Mouse (Mus musculus) forebrain, postnatal 0 days (tissue): ENCODE results near the gene Ppfibp1. TPM values are rescaled to one million over a fixed set of nuclear protein-coding genes. Genes with fewer than 3 reads are reported as not detected.
A peak's percentile ranks its signal among the peaks of the same experiment; 100 is the strongest.

Experiments
- ATAC-seq: fragments of 200-750 bp; cut with Nextera tagmentation; 2 replicates; pipeline ENCODE4 v1.8.0; 2017; ENCODE audit warnings: mild to moderate bottlenecking, moderate library complexity
- DNase-seq: peaks from one replicate; pipeline ENCODE4 v3.0.0-alpha.2; 2015
- H3K27ac ChIP-seq: fragments of 300-500 bp; sonication (generic); 2 replicates; pipeline ENCODE4 v1.5.1; 2014; ENCODE audit warnings: low read depth, mild to moderate bottlenecking, antibody characterized with exemption, low read length, moderate library complexity, mixed read lengths
- H3K27me3 ChIP-seq: fragments of 300-500 bp; sonication (generic); 2 replicates; pipeline ENCODE4 v1.6.1; 2014; ENCODE audit warnings: mild to moderate bottlenecking, low read length, mixed read lengths; ENCODE audit not compliant: insufficient read depth
- H3K36me3 ChIP-seq: fragments of 300-500 bp; sonication (generic); 2 replicates; pipeline ENCODE4 v1.6.1; 2014; ENCODE audit warnings: mild to moderate bottlenecking, moderate library complexity; ENCODE audit not compliant: insufficient read depth
- H3K4me1 ChIP-seq: fragments of 300-500 bp; sonication (generic); 2 replicates; pipeline ENCODE4 v1.6.1; 2014; ENCODE audit warnings: antibody characterized with exemption; ENCODE audit not compliant: insufficient read depth
- H3K4me2 ChIP-seq: fragments of 300-500 bp; sonication (generic); 2 replicates; pipeline ENCODE4 v1.6.1; 2014; ENCODE audit warnings: low read depth, mild to moderate bottlenecking, moderate library complexity
- H3K4me3 ChIP-seq: fragments of 300-500 bp; sonication (generic); 2 replicates; pipeline ENCODE4 v1.5.1; 2014; ENCODE audit warnings: low read depth, low read length, mixed read lengths
- H3K9ac ChIP-seq: fragments of 300-500 bp; sonication (generic); 2 replicates; pipeline ENCODE4 v1.6.1; 2014; ENCODE audit warnings: mild to moderate bottlenecking
- H3K9me3 ChIP-seq: fragments of 300-500 bp; sonication (generic); 2 replicates; pipeline ENCODE4 v1.6.1; 2016; ENCODE audit warnings: low read length
- CTCF ChIP-seq: sonication (generic); IDR thresholded peaks from 2 replicates; pipeline ENCODE4 v1.5.1; 2016; ENCODE audit warnings: antibody characterized with exemption, control low read depth, low read depth
- WGBS: fragments of 180-500 bp; shearing (Covaris S2); extraction: QIAGEN DNeasy Blood & Tissue Kit; methylation state at CpG from one replicate; pipeline ENCODE4 v1.1.7; 2014; 5-methylcytosine and 5-hydroxymethylcytosine counted together
- polyA plus RNA-seq: library from polyadenylated mRNA; unstranded; fragments of >200 nt; fragmentation: Nextera tagmentation; extraction: Ambion mirVana; gene quantifications from 2 replicates; pipeline ENCODE4 v1.2.1, GENCODE M21; 2015
- total RNA-seq: library from RNA; depleted of rRNA; stranded (reverse); fragments of >200 nt; gene quantifications from 2 replicates; pipeline ENCODE4 v1.2.3, GENCODE M21; 2014

Ppfibp1 gene
- total and polyA plus RNA-seq, 2 experiments from 2014 or later = 23.8 to 33.0 TPM

DNA sequence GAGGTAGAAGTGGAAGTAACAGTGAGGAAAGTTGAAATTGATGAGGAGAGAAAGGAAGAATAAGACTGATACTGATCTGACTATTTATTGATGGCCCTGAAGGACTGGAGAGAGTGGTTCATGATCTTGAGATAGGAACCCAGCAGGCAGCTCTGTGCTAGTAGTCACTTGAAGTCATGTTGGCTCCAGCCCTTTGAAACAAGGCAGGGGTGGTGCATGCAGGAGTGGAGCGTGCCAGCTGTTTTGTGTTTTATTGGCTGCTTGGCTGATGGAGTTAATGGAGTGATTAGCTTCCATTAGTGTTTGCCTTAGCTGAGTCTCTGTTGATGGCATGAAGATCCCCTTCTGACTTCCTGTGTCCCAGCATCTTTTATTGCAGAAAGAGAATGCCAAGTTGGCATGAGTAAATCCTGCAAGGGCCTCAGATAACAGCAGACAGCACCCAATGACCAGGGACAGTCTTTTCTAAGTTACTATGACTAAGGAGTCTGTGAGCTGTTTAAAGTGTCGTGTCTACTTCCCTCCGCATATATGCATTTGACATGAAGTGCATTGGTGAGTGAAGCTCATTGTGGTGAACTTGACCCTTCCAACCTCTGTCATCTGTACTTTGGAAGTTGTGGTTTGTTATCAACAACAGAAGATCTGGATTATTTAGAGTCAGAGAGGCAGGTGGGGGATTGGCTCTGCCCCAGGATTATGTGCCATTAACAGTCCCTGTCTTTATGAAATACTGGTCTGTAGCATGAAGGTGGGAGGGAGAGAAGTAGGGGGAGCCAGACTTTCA is 17.9 kb downstream of the Ppfibp1 start:
- Histone ChIP-seq H3K9me3 (no peaks in the 10 kb centered on the region), H3K36me3 (no peaks in the 10 kb centered on the region), H3K4me3 (no peak overlapping the region), H3K27ac (no peak overlapping the region), H3K9ac (no peak overlapping the region), H3K4me1 (no peaks in the 10 kb centered on the region), H3K27me3 (no peaks in the 10 kb centered on the region), H3K4me2 (no peak overlapping the region)
- 86% methylated on average over 3 of the region's 3 CpGs for WGBS
- DNase-seq = no peak
- no peak for TF ChIP-seq CTCF
- no peak for ATAC-seq

- Histone ChIP-seq H3K36me3 (no peaks in the 10 kb centered on the region), H3K27me3 (no peaks in the 10 kb centered on the region), H3K4me2 (no peak overlapping the region), H3K9ac (no peak overlapping the region), H3K4me1 (no peaks in the 10 kb centered on the region), H3K9me3 (no peaks in the 10 kb centered on the region), H3K27ac (no peak overlapping the region), H3K4me3 (no peak overlapping the region)
- ATAC-seq = no peak
- WGBS = 72% methylated on average over 5 of the region's 5 CpGs
- DNase-seq = no peak
- TF ChIP-seq CTCF = no peak
Observed at GRCm38 (mm10) chr6:146907061-146907794, 18.9 kb downstream of the Ppfibp1 start.

DNA sequence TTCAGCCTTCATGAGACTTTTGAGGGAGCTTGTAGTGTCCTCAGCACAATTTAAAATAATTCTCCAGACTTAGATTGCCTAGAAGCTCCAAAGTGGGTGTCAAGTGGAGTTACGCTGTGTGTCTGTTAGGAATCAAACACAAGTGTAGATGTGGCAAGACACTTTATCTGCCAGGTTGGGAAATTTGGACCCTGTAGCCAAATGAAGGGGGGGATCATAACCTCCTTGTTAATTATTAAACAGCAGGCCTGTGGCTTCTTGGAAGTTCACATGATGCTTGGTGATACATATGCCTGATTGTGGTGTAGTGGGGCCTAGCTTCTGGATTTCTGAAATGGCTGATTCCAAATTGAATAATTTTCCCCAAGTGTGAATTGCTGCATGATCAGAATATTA is 19.5 kb downstream of the Ppfibp1 start:
- no peaks in the 10 kb centered on the region for H3K36me3 ChIP-seq
- no peak for TF ChIP-seq CTCF
- H3K27ac ChIP-seq = no peak overlapping the region
- DNase-seq (no peak), ATAC-seq (no peak)
- H3K9ac ChIP-seq = no peak overlapping the region
- H3K4me3 ChIP-seq = no peak overlapping the region
- H3K4me2 ChIP-seq = no peak overlapping the region
- no peaks in the 10 kb centered on the region for H3K4me1 ChIP-seq
- 100% methylated on average over 1 of the region's 1 CpGs for WGBS
- H3K27me3 ChIP-seq = no peaks in the 10 kb centered on the region
- H3K9me3 ChIP-seq = no peaks in the 10 kb centered on the region

- Histone ChIP-seq H3K4me2 (no peak overlapping the region), H3K27ac (no peak overlapping the region), H3K4me3 (no peak overlapping the region), H3K4me1 (no peaks in the 10 kb centered on the region), H3K27me3 (no peaks in the 10 kb centered on the region), H3K9ac (no peak overlapping the region), H3K36me3 (no peaks in the 10 kb centered on the region), H3K9me3 (no peaks in the 10 kb centered on the region)
- ATAC-seq = no peak
- TF ChIP-seq CTCF = no peak
- no peak for DNase-seq
- WGBS = 59% methylated on average over 2 of the region's 2 CpGs
Observed at GRCm38 (mm10) chr6:146908801-146909200, 20.5 kb downstream of the Ppfibp1 start.

- ATAC-seq (0 out of 2 replicates have a peak, but pooled peaks have one; percentile 16), DNase-seq (no peak)
- H3K27me3 ChIP-seq = no peaks in the 10 kb centered on the region
- H3K36me3 ChIP-seq = no peaks in the 10 kb centered on the region
- H3K9ac ChIP-seq = no peak overlapping the region
- WGBS = 85% methylated on average over 5 of the region's 5 CpGs
- TF ChIP-seq CTCF = no peak
- H3K27ac ChIP-seq = 0 out of 2 replicates have a peak overlapping the region, but pooled peaks have one; percentile 11
- H3K4me2 ChIP-seq = no peak overlapping the region
- no peak overlapping the region for H3K4me3 ChIP-seq
- no peaks in the 10 kb centered on the region for H3K4me1 ChIP-seq
- H3K9me3 ChIP-seq = no peaks in the 10 kb centered on the region
Observed at GRCm38 (mm10) chr6:146909725-146910489, 21.6 kb downstream of the Ppfibp1 start.

GRCm38 (mm10) chr6:146910801-146911200 is 22.5 kb downstream of the Ppfibp1 start:
- no peak overlapping the region for H3K4me2 ChIP-seq
- H3K36me3 ChIP-seq = no peaks in the 10 kb centered on the region
- no peak for ATAC-seq
- DNase-seq = no peak
- no peak for TF ChIP-seq CTCF
- no peak overlapping the region for H3K27ac ChIP-seq
- WGBS = 96% methylated on average over 2 of the region's 2 CpGs
- H3K9me3 ChIP-seq = no peaks in the 10 kb centered on the region
- no peaks in the 10 kb centered on the region for H3K4me1 ChIP-seq
- H3K4me3 ChIP-seq = no peak overlapping the region
- H3K9ac ChIP-seq = no peak overlapping the region
- H3K27me3 ChIP-seq = no peaks in the 10 kb centered on the region
